Comparison of ENCODE assay signal across 17 mouse cellular contexts in the genomic region with DNA sequence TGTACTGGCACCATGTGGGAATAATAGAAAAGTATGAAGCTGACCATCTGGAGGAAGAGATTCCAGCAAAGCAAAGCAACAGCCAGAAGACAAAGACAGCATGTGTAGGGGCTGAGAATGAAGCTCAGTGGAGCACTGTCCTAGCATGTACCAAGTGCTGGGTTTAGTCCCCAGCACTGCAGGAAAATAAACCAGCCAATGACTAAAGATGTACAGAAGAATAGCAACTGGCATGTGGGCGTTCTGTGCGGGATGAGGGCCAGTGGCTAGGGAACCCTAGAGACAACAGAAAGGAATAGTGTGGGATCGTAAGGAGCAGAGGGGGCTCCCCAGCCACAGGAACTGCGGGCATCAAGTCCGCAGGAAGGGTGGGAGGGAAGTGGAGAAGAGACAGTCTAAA.
"Had no signal": no experiment of that assay in that cellular context is flagged by ENCODE, and none has a peak within 500 bp of the region (broad histone marks: within the 10 kb centered on the region; RNA-seq: fewer than 3 reads in every experiment).

No protein-coding gene starts in this region.

- H3K27ac ChIP-seq: hindbrain, embryonic 15.5 days; kidney, embryonic 15.5 days; limb, embryonic 12.5 days; liver, embryonic 13.5 days; lung, embryonic 15.5 days; macrophage; midbrain, embryonic 12.5 days; neural tube, embryonic 13.5 days; stomach, postnatal 0 days had no signal

- H3K4me3 ChIP-seq: hindbrain, embryonic 15.5 days; kidney, embryonic 15.5 days; limb, embryonic 12.5 days; liver, embryonic 13.5 days; lung, embryonic 15.5 days; megakaryocyte, embryonic 14.5 days; midbrain, embryonic 12.5 days; neural tube, embryonic 13.5 days had no signal

- DNase-seq: kidney, adult 2 months; liver; liver, embryonic 13.5 days; liver, postnatal 0 days; lung, postnatal 14 days; retina, postnatal 1 day; thymus, adult 18-20 months; thymus, postnatal 14 days had no signal
